Mouse (Mus musculus): Measurements from ENCODE around the gene Kcnip1.

- no peak for TF ChIP-seq CTCF (IDR thresholded peaks at IDR 0.05; ENCODE audit: low read depth)
- TF ChIP-seq EP300 (IDR thresholded peaks at IDR 0.05; ENCODE audit: low read depth), result no peak
Measured at GRCm38 (mm10) chr11:33849614-33850013, 143.3 kb downstream of the Kcnip1 start.

Measured in liver, embryonic 14.5 days (tissue).